Mouse (Mus musculus) layer of hippocampus, postnatal 10 days (tissue): ENCODE data around the gene Sync. TPM values are rescaled to one million over a fixed set of nuclear protein-coding genes. Genes with fewer than 3 reads are reported as not detected.
A peak's percentile ranks its signal among the peaks of the same experiment; 100 is the strongest.

ENCODE experiments used
- DNase-seq, 2 experiments: peaks; one replicate each; pipeline ENCODE4 v3.0.0; 2021; ENCODE audit warnings: low spot score in 2 of 2
- long read RNA-seq: library from polyadenylated mRNA; stranded (forward); transcript quantifications from one replicate; pipeline ENCODE4 v2.0.0, GENCODE M21; 2023
- total RNA-seq, 2 experiments: library from RNA; stranded (reverse); gene quantifications; 2 replicates each; pipeline ENCODE4 v1.2.3; 2021

Gene Sync
- 1 to 10 TPM; 1.6 to 1.7 TPM for total RNA-seq
- long read RNA-seq, partial matches to known transcripts, result 0 of 2 reads
- long read RNA-seq, other reads (novel, unspliced or antisense), result 2 of 2 reads

DNA sequence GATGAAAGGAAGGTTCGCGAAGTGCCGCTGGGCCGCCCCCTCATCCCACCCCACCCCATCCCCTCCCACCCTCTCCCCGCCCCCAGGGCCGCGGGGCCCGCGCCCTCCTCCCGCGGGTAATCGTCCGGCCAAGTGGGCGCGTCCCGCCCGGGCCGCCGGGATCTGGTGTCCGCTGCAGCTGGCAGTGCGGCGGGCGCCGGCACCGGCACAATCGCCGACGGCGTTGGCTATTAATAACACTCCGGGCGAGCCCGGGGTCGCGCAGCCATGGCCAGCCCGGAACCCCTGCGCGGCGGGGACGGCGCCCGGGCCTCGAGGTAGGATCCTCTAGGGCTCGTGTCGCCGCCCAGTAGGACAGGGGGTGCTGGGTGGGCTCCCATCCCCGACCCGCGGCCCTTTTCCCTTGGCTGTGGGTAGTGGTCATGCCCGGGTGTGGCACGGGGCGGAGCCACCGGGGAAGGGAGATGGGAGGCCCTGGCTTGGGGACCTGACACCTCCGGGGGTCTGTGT is at the start of gene Sync:
Sync (plus strand) TSS at position 146 of the 510 bp plus-strand sequence.
- DNase-seq, result no peak

DNA sequence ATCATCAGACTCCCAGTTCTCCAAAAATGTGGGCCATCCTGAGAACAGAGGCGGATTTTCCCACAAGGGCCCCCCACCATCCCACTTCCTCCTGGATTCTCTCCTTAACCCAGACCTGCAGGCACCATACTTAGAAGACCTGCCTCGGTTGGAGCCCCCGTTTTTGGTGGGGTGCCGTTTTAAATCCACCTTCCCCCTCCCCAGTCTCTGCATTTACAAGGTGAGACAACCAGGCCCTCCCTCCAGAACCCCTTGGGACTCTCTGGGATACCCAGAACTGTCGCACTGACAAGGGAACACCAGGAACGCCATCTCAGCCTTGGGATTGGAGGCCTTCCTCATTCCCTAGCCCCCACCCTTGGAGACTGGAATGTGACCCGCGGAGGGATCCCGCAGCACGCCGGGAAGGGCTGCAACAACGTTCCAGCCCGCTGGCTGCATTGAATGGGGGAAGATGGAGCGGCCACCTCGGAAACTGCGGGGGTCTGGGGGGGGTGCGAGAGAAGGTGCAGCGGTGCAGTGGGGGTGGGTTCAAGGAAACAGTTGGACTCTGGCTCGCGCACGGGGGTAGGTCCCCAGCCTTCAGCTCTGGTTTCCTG is 49.5 kb upstream of the Sync start:
- DNase-seq, result peak in 1 of 2 experiments; percentile 42

DNA sequence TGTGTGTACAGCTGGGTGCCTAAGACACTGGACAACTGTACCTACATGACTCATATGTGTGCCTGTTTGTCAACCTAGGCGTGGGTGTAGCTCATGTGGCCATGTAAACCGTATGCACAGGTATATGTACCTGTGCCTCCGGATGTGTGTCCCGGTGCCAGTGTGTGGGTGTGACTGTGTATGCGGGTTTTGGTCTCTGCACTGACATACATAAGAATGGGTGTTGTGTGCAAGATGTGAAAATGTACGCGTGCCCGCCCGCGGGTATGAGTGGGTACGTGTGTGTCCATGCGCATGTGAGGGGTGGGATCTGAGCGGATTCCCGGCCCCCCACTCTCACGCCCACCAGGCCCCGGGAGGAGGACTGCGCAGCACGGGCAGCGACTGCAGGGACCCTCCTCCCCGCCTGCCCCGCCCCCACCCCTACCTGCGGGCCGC is 48.8 kb upstream of the Sync start:
- DNase-seq, result no peak

DNA sequence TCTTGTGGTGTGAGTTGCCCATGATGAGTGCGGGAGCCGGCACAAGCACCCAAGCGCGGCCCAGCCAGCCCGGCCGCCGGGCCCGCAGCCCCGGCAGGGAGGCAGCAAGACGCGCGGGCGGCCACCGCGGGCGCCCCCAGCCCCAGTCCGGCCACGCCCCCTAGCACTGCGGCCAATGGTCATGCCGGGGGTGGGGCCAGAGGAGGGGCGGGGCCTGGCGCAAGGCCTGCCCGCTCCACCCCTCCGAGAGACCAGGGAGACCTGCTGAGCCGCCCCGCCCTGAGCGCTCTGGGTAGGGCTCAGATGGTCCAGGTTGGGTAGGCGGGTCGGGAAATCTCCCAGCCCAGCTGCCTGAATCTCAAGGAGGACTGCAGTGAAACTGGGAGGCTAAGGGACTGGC is 48.3 kb upstream of the Sync start:
- peak; percentile 69 to 84 for DNase-seq

DNA sequence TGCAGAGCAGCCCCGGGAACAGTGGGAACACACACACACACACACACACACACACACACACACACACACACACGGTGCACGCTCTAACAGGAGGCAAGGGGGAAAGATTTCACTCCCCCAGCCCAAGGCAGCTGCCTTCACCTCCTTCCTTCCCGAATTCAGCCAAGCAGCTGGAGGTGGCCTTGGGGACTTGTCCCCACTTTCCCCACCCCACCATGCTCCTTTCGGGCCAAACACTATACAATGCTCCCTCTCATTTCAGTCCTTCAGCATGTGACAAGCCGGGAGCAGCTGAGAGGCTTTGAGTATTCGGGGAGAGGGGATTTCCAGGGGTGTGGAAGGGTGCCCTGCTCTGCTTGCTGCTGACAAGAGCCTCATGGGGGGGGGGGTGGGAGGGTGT is 45.5 kb upstream of the Sync start:
- DNase-seq, result no peak

DNA sequence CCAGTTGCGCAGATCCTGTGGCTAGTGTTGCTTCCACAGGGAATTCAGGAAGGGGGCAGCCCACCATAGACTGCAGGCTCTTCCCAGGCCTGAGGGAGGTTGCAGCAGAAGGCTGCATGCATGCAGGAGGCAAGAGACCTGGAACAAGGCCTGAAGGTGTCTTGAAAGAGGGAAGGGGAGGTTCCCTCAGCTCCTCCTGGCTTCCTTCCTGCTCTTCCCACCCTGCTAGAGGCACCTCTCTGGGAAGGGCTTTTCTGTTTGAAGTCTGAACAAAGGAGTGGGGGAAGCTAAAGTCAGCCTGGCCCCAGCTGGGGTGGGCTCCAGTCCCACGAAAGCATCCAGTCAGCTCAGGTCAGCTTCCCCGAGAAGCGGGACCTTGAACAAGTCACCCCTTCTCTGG is 45.1 kb upstream of the Sync start:
- no peak for DNase-seq

DNA sequence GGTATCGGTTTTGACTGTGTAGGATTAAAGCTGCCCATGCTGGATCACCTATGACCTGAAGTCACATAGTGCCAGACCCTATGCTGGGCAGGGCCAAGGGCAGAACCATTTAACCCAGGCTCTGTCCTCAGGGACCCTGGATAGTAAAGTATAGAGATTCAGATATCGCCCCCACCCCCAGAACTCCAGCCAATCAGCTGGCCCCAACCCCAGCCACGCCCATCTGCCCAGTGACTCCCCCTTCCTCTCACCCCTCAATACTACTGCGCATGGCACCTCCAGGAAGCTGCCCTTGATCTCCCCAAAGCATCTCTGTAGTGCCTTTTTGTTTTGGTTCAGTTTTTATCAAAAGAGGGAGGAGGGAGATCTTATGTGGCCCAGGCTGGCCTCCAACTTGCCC is 44.7 kb upstream of the Sync start:
- no peak for DNase-seq

DNA sequence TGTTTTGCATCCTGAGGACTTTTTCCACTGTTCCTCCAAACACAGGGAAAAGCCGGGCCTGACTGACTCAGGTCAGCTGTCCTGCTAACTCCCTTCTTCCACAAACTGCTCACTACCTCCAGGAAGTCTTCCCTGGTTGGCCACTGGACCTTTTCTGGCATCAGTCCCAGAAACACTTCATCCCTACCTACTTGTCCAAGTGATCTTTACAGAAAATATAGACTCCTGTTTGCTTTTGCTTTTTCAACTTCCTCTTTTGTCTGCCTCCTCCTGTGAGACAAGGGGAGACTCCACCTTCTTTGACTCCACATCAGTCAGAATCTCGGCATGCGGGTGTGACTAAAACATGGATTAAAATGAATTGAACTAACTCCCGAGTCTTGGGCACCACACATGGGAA is 42.6 kb upstream of the Sync start:
- DNase-seq, result no peak

DNA sequence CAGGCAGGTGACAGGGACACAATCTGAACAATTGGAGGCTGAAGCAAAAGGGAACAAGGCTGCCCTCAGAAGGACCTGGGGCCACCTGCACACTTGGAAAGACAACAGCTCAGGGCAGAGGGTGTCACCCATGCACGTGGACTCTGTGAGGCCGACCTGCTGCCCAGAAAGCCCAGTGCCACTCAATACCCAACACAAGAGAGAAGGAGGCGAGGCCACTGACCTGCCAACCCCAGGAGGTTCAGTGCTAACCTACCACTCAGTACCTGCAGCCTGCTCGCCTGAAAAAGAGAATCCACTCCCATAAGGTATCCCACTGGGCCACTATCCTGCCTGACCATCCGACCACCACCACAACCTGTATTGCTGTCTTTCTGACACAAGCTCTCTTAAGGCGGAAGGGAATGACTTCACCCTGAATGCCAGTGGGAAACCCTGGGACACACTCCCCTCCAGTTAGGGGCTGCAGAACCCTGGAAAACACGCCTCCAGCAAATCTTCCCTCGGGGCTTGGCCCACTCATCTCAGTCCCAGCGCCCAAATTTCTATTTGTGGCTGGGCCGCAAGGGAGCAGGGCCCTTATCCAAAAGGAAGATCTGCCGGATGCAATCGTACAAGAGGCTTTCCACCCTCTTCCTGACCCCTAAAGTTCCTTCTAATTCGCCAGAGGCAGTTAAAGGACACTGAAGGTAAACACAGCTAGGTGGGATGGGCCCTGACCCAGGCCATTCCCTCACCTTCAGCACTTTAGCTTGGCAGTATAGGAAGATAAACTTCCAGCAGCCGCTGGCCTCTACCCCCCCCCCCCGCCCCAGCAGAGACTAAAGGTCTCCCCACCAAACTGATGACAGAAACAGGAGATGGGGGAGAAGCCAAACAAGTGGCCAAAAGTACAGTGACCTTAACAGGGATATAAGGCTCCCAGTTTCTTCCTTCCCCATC is 40.8 kb upstream of the Sync start:
- DNase-seq, result no peak

DNA sequence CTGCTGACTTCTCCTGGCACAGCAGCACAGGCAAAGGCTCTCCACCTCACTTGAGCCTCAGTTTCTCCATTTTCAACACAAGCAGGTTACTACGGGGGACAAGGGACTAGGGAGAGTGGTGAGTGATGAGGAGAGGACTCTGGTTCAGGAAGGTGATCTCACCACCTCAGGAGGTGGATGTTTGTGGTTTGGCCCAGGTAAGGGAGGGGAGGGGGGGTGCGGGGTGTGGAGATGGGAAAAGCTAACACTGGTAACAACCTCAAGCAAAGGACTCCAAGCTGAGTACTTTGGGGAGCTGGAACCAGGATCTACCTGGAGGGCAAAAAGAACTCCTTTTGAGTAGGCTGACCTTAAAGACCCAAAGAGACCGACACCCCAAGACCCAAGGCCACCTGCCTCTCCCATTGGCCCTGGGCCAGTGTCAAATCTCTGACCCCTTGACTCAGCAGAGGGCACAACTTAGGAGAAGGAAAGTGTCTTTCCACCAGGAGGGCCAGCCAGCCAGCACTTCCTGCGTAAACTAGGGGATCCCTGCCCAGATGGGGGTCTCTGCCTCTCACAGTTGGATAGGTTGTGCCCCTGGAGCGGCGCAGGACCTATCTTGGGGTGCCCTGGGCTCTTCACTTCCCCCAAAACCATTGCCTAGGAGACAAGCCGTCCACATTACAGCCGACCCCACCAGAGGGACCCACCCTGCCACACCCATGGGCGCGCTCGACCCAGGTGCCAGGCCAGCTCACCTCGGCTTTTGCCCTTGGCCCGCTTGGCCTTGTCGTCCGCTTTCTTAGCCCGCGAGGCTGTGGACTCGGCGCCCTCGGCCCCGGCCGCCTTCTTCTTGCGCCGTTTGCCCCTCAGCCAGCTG is 39.8 kb upstream of the Sync start:
- no peak for DNase-seq

DNA sequence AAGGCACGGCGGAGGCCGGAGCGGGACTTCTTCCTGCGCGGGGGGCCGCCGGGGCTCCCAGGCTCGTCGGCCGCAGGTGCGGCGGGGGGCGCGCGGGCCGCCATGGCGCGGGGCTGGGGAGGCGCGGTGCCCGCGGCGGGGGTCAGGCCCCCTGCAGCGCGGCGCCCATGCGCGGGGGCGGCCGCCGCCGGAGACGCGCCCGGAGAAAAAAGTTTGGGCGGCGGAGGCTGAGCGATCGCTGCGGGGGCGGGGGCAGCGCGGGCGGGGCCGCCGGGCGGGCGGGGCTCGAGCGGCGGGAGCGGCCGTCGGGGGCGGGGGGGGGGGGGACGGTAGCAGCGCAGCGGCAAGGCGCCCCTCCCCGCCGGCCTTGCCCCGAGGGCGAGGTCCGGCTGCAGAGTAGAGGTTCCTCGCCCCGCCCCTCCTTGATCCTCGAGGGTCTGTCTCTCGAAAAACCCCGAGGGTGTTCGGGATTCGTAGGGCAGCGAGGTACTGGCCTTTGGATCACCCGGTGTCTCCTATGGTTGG is 39.1 kb upstream of the Sync start:
- no peak for DNase-seq

DNA sequence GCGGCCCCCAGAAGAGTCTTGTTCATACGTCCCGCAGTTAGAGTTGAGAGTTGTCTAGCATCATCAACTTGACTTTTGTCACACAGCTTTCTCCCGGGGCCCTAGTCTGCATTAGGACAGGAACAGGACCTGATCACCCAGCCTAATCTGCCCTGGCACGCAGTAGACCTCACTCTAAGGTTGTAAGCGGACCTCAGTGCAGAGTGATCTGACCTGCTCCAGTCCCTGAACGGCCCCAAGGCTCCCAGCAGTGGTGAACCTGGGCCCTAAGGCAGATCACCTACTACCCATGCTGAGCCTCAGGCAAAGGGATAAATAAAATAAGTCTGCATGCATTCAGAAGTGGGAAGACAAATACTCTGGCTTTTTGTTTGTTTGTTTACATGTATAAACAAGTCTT is 38.1 kb upstream of the Sync start:
- no peak for DNase-seq

DNA sequence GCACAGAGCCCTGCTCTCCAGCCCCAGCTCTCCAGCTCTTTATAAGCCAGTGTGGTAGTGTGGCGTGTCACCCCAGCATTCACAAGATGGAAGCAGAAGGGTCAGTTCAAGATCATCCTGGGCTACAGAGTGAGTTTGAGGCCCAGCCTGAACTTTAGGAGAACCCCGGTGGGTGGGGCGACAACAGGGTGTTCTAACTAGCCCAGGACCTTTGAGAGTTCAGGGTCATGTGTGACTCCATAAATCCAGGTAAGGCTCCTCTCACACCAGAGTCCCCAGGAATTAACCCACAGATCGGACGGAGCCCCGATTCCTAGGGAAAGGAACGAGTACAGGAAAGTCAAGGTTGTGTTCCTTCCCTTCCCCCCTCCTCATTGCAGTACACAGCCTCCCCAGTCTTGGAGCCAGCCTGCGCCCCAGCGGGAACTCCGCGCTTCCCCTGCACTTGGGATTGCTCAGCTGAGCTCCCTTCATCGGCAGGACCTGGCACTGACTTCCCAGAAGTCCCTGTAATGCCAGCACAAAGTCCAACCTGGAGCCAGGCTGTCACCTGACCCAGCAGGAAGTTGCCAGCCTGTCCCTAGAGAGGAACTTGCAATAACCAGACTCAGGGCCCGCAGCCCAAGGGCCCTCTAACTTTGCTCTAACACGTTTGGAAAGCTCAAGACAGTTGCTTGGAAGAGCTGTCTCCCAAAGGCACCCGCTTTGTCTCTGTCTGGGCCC is 36.5 kb upstream of the Sync start:
- no peak for DNase-seq

DNA sequence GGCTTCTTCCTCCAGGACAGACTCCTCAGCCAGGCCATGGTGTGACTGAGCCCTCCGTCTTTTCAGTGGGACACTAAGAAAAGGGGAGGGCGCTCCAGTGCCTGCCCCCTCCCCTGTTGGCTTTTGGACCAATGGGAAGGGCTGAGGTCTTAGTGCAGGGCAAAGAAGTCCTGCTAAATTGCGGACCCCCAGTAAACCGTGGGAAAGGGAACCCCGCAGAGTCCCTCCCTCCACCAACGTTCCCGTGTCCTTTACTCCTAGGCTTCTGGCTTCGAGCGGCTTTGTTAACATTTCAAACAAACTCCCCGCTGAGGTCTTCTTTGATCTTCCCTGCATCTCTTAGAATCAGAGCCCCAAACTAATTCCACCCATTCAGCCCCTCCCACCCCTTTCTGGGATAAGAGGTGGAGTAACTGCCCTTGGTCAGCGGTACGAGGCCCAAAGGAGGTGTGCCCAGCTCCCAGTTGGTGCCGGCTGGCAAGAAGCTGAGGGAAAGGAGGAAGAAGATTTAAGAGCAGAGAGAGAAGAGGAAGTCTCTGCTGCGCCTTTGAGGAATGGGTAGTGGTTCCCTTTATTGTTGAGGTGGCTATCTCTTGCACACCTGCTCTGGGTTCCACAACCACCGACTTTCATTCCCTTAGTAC is 35.8 kb upstream of the Sync start:
- DNase-seq, result no peak

DNA sequence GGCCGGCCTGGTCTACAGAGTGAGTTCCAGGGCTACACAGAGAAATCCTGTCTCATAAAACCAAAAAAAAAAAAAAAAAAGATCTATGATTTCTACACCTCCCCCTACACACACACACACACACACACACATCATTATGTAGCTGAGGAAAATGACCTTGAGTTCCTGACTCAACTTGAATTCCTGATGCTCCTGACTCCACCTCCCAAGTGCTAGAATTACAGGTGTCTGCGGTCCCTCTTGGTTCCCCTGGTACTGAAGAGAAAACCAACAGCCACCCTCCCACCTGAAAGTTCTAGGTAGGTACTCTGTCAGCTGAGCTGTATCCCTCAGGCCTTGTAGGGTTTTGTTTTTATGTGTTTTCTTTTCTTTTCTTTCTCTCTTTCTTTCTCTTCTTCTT is 34.9 kb upstream of the Sync start:
- DNase-seq, result no peak

DNA sequence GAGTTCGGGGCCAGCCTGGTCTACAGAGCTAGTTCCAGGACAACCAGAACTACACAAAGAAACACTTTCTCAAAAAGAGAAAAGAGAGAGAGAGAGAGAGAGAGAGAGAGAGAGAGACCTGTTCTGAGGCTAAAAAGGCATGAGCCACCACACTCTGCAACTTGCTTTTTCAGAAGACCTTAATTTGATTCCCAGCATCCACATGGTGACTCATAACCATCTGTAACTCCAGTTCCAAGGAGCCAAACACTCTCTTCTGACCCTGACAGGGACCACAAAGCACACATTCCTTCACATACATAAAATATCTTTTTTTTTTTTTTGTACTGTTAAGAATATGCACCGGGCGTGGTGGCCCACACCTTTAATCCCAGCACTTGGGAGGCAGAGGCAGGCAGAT is 32.8 kb upstream of the Sync start:
- DNase-seq, result no peak

DNA sequence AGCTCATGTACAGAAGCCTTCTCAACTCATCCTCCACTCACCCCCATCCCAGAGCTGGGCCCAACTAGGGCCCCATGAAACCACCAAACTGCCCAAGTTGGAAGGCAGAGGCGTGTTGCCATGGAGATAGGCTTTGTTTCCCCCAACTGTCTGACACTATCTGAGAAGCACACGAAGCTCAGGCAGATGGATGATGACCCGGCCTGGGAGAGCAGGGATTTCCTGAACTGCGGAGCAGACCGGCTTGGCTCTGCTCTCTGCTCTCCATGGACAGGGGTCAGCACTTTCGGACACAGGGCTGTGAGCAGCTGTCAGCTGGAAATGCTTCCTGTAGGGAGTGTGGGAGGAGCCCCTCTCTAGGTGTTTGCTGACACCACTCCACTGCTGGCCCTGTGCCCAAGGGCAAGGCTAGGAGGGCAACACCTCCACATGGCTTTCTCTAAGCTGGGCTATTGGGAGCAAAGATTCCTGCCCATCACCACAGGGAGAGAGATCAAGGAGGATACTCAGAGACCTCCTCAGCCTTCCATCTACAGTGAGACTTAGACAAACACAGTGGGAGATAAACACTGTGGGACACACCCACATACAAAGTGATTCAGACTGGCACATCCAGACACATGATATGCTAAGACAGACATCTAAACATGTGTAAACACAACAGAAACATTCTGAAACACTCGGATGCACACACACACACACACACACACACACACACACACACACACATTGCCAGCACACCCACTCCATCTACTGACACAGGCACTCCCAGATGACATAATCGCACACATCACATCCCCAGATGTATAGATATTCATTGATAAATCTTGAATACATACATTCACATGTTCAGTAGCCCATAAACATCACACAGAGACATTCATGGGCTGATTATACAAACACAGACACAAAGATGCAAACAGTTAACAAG is 30.7 kb upstream of the Sync start:
- no peak for DNase-seq

DNA sequence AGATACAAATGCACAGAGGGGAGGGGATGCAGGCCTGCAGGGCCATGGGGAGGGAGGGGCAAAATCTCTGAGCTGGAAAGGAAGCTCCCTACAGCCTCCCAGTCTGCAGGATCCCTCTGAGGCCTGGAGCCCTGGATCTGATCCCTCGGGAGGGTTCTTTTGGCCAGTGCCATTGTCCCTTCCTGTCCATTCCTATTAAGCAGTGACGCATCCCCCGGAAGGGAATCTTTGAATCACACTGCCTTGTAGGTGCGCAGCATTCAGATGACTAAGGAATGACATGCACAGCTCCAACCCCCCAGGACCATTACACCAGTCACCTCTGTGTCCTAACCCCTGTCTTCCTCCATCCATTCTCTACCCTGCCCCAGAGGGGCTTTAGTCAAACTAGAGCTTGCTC is 28.3 kb upstream of the Sync start:
- DNase-seq, result no peak

DNA sequence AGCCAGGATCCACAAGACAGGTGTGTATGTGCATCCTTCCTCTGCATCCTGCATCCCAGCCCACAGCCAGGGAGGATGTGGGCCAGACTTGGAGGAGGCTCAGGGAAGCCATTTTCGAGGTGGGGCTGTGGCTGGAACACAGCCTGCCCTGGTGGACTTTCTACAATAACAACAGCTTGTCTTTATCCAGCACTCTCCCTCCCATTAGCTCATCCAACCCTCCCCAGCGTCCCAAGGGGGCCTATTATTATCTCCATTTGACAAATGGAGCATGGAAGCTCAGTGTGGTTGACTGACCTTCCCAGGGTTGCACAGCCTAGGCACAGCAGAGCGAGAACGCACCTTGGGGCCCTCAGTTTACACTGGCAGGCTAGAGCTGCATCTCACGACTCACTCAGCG is 26.7 kb upstream of the Sync start:
- DNase-seq, result no peak
